Mouse (Mus musculus) erythroblast, embryonic 14.5 days (primary cell): ENCODE results near the gene Gpr156. TPM values are rescaled to one million over a fixed set of nuclear protein-coding genes. Genes with fewer than 3 reads are reported as not detected.
"Not testable (repeated sequence)": the region's sequence is repeated elsewhere in the genome, so short reads cannot be mapped to it uniquely, and the experiment has no call there.

Experiments
- H3K27me3 ChIP-seq: 2 replicates; pipeline ENCODE4 v1.6.1; 2012; ENCODE audit warnings: inconsistent platforms; ENCODE audit not compliant: control insufficient read depth
- H3K36me3 ChIP-seq: 2 replicates; pipeline ENCODE4 v1.6.1; 2012; ENCODE audit warnings: mild to moderate bottlenecking, inconsistent platforms; ENCODE audit not compliant: control insufficient read depth
- H3K4me1 ChIP-seq: 2 replicates; pipeline ENCODE4 v1.6.1; 2012; ENCODE audit warnings: inconsistent platforms; ENCODE audit not compliant: control insufficient read depth
- H3K4me3 ChIP-seq: replicated peaks from 2 replicates; pipeline ENCODE3; 2012; ENCODE audit warnings: moderate library complexity, mild to moderate bottlenecking, inconsistent platforms
- H3K9me3 ChIP-seq: 2 replicates; pipeline ENCODE4 v1.6.1; 2012; ENCODE audit warnings: low read length, inconsistent platforms, mixed read lengths; ENCODE audit not compliant: control insufficient read depth
- GATA1 ChIP-seq: IDR thresholded peaks from 2 replicates; pipeline ENCODE4 v1.6.1; 2012; ENCODE audit warnings: low read length, inconsistent platforms, mixed read lengths
- TAL1 ChIP-seq: IDR thresholded peaks from 3 replicates; pipeline ENCODE4 v1.6.1; 2012; ENCODE audit warnings: low read length, inconsistent platforms, mixed read lengths
- polyA plus RNA-seq: library from polyadenylated mRNA; stranded (reverse); fragments of >175 nt; gene quantifications from 2 replicates; pipeline ENCODE4 v1.2.3, GENCODE M21; 2012

Gpr156 gene
- polyA plus RNA-seq, 1 experiment = not detected

GRCm38 (mm10) chr16:38032644-38033043, 116.3 kb downstream of the Gpr156 start:
- H3K9me3 ChIP-seq = no peaks in the 10 kb centered on the region
- H3K36me3 ChIP-seq = no peaks in the 10 kb centered on the region
- TF ChIP-seq GATA1 (no peak), TAL1 (no peak)
- no peaks in the 10 kb centered on the region for H3K4me1 ChIP-seq
- H3K27me3 ChIP-seq = no peaks in the 10 kb centered on the region
- H3K4me3 ChIP-seq = no peak overlapping the region

GRCm38 (mm10) chr16:38033071-38033470, 116.8 kb downstream of the Gpr156 start:
- Histone ChIP-seq H3K4me3 (no peak overlapping the region), H3K27me3 (no peaks in the 10 kb centered on the region), H3K4me1 (no peaks in the 10 kb centered on the region), H3K9me3 (no peaks in the 10 kb centered on the region), H3K36me3 (no peaks in the 10 kb centered on the region)
- TF ChIP-seq TAL1 (no peak), GATA1 (no peak)

GRCm38 (mm10) chr16:38038101-38038500, 121.8 kb downstream of the Gpr156 start:
- not testable (repeated sequence) for H3K4me1 ChIP-seq, H3K9me3 ChIP-seq, H3K4me3 ChIP-seq, H3K27me3 ChIP-seq, H3K36me3 ChIP-seq

GRCm38 (mm10) chr16:38042160-38042559, 125.9 kb downstream of the Gpr156 start:
- Histone ChIP-seq H3K9me3 (no peaks in the 10 kb centered on the region), H3K4me3 (no peak overlapping the region), H3K4me1 (no peaks in the 10 kb centered on the region), H3K27me3 (no peaks in the 10 kb centered on the region), H3K36me3 (no peaks in the 10 kb centered on the region)
- no peak for TF ChIP-seq GATA1
- TF ChIP-seq TAL1 = no peak

- Histone ChIP-seq H3K4me3 (no peak overlapping the region), H3K36me3 (no peaks in the 10 kb centered on the region), H3K4me1 (no peaks in the 10 kb centered on the region), H3K27me3 (no peaks in the 10 kb centered on the region), H3K9me3 (no peaks in the 10 kb centered on the region)
- TF ChIP-seq TAL1 (no peak), GATA1 (no peak)
Measured at GRCm38 (mm10) chr16:38044551-38044950, 128.3 kb downstream of the Gpr156 start.

GRCm38 (mm10) chr16:38047781-38048558, 131.7 kb downstream of the Gpr156 start:
- no peaks in the 10 kb centered on the region for H3K9me3 ChIP-seq
- no peak overlapping the region for H3K4me3 ChIP-seq
- no peaks in the 10 kb centered on the region for H3K27me3 ChIP-seq
- H3K36me3 ChIP-seq = no peaks in the 10 kb centered on the region
- no peak for TF ChIP-seq TAL1
- no peak for TF ChIP-seq GATA1
- no peaks in the 10 kb centered on the region for H3K4me1 ChIP-seq

Other genes with a start within 250 kb of the Gpr156 start
- 0.01 TPM in 1 of 2 replicates, not detected in the other for gene Fstl1, start 139.6 kb upstream of the Gpr156 start, polyA plus RNA-seq
- gene Gm36028, start 55.4 kb upstream of the Gpr156 start, polyA plus RNA-seq = not detected in 2 replicates
- 0.03 and 0.06 TPM in 2 replicates for gene Lrrc58, start 48.1 kb upstream of the Gpr156 start, polyA plus RNA-seq
- 0.69 and 0.74 TPM in 2 replicates for gene Gsk3b, start 172.5 kb downstream of the Gpr156 start, polyA plus RNA-seq